Comparison of ENCODE assay signal across 8 mouse cellular contexts in the genomic region with DNA sequence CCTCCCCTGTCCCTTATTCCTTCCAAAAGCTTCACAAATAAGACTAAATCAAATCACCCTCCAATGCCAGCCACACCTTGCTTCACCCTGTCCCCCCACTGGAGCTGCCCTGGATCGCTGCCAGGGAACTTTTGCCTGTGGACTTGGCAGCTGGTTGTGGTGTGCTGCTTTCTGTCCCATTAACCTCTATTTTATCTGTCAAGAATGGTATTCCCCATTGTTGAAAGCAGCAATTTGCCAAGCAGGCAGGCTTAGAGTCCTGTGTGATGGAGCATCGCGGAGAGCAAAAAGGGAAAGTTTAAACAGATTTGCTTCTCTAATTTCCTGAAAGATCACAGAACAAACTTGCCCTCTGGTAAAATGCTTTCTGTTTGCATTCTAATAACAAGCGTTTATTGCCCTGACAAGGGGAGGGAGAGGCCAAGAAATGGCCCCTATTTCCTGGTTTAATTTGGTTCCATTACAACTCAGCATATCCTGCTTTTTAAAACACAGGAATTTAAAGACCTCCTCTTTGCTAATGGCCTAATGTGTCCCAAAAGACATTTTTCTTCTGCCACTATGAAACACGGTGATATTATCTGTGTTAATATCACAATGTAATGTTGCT.
DNase-seq lines count a peak whose midpoint lies in the region; ATAC-seq and TF ChIP-seq lines count a peak whose summit lies in the region.

No protein-coding gene starts in this region.

- H3K27ac ChIP-seq in cerebellum, adult 2 months (ENCODE audit: insufficient read depth, low read length), result no peak overlapping the region
- H3K27ac ChIP-seq in stomach, embryonic 16.5 days (ENCODE audit: low read length), result peak overlapping the region; percentile 15; the same call in 1 of the 2 replicates
- H3K27ac ChIP-seq in hindbrain, embryonic 14.5 days, result no peak overlapping the region

- no peak overlapping the region for H3K4me3 ChIP-seq in cerebellum, adult 2 months (replicated peaks; ENCODE audit: insufficient read depth, low read depth, low read length)
- H3K4me3 ChIP-seq in stomach, embryonic 16.5 days (replicated peaks; ENCODE audit: low read length), result no peak overlapping the region
- no peak overlapping the region for H3K4me3 ChIP-seq in hindbrain, embryonic 14.5 days (replicated peaks; ENCODE audit: low read length)

- no peak for TF ChIP-seq CTCF in cerebellum, adult 2 months (IDR thresholded peaks at IDR 0.05; ENCODE audit: borderline replicate concordance, insufficient read depth, low read depth, low read length)

- no peak overlapping the region for H3K4me2 ChIP-seq in stomach, embryonic 16.5 days (ENCODE audit: low read depth, low read length)
- H3K4me2 ChIP-seq in hindbrain, embryonic 14.5 days (replicated peaks), result no peak overlapping the region

- H3K9me3 ChIP-seq in stomach, embryonic 16.5 days (replicated peaks; ENCODE audit: control insufficient read depth, low read length), result no peaks in the 10 kb centered on the region
- no peaks in the 10 kb centered on the region for H3K9me3 ChIP-seq in hindbrain, embryonic 14.5 days (ENCODE audit: control insufficient read depth, low read length)

- H3K36me3 ChIP-seq in stomach, embryonic 16.5 days (ENCODE audit: control insufficient read depth, insufficient read depth, low read length), result no peaks in the 10 kb centered on the region
- no peaks in the 10 kb centered on the region for H3K36me3 ChIP-seq in hindbrain, embryonic 14.5 days (replicated peaks; ENCODE audit: control insufficient read depth, insufficient read depth)

- TF ChIP-seq POLR2A in cerebellum, adult 2 months (IDR thresholded peaks at IDR 0.05; ENCODE audit: borderline replicate concordance, insufficient read depth, low read length), result no peak

- H3K9ac ChIP-seq in stomach, embryonic 16.5 days (ENCODE audit: low read length), result no peak overlapping the region
- H3K9ac ChIP-seq in hindbrain, embryonic 14.5 days, result no peak overlapping the region

- 53% methylated on average over 5 of the region's 5 CpGs for WGBS in cerebellum, adult 2 months
- WGBS in stomach, embryonic 16.5 days, result 19% methylated on average over 5 of the region's 5 CpGs
- 55% methylated on average over 5 of the region's 5 CpGs for WGBS in hindbrain, embryonic 14.5 days

- DNase-seq in cerebellum, postnatal 10 days, result peak; percentile 42 to 43
- DNase-seq in cerebellum, adult 2 months, result no peak
- DNase-seq in right cerebral cortex, postnatal 4 days, result peak; percentile 28
- no peak for DNase-seq in right cerebral cortex, postnatal 36 days (ENCODE audit: low spot score in 2 of 2)
- peak; percentile 10 for DNase-seq in kidney, adult 18-20 months
- no peak for DNase-seq in hindbrain, embryonic 14.5 days (ENCODE audit: low spot score)

- H3K27me3 ChIP-seq in cerebellum, adult 2 months (ENCODE audit: control insufficient read depth, insufficient read depth, low read length), result no peaks in the 10 kb centered on the region
- no peaks in the 10 kb centered on the region for H3K27me3 ChIP-seq in stomach, embryonic 16.5 days (ENCODE audit: control insufficient read depth, insufficient read depth, low read length)
- no peaks in the 10 kb centered on the region for H3K27me3 ChIP-seq in hindbrain, embryonic 14.5 days (ENCODE audit: control insufficient read depth, insufficient read depth, low read length)

- ATAC-seq in stomach, embryonic 16.5 days (ENCODE audit: insufficient read depth, low FRiP score), result no peak
- ATAC-seq in megakaryocyte-erythroid progenitor cell, adult 5-6 weeks (replicated peaks; ENCODE audit: low FRiP score, low TSS enrichment, poor library complexity, severe bottlenecking), result no peak
- ATAC-seq in hindbrain, embryonic 14.5 days (ENCODE audit: low FRiP score), result no peak; the same call in 1 of the 2 replicates

- peaks cover 28% of the 10 kb centered on the region for H3K4me1 ChIP-seq in cerebellum, adult 2 months (ENCODE audit: control insufficient read depth, insufficient read depth, low read length)
- H3K4me1 ChIP-seq in stomach, embryonic 16.5 days (ENCODE audit: control insufficient read depth, insufficient read depth, low read length), result peaks cover 11% of the 10 kb centered on the region
- H3K4me1 ChIP-seq in hindbrain, embryonic 14.5 days (replicated peaks; ENCODE audit: control insufficient read depth, insufficient read depth, low read length), result peaks cover 15% of the 10 kb centered on the region

Comparison
In these comparisons a context has a peak if more than half of its experiments do, and no peak if none do; other contexts are left out.
1. DNase-seq: peak in cerebellum, postnatal 10 days (2 of 2), right cerebral cortex, postnatal 4 days (single experiment) and kidney, adult 18-20 months (single experiment); none in cerebellum, adult 2 months (0 of 2), right cerebral cortex, postnatal 36 days (0 of 2) and hindbrain, embryonic 14.5 days (single experiment).